20 mouse cellular contexts compared by ENCODE assay signal in genomic region chr5:136535976-136536725, GRCm38 (mm10). TPM values are rescaled to one million over a fixed set of nuclear protein-coding genes. Genes with fewer than 3 reads are reported as not detected.
DNase-seq lines count a peak whose midpoint lies in the region; ATAC-seq and TF ChIP-seq lines count a peak whose summit lies in the region.
"Had no signal": no experiment of that assay in that cellular context is flagged by ENCODE, and none has a peak within 500 bp of the region (broad histone marks: within the 10 kb centered on the region; RNA-seq: fewer than 3 reads in every experiment).

No protein-coding gene starts in this region.

- peak; percentile 67 for TF ChIP-seq CTCF in intestine, postnatal 0 days (IDR thresholded peaks at IDR 0.05; ENCODE audit: low read depth)
- TF ChIP-seq CTCF in hindbrain, postnatal 0 days (IDR thresholded peaks at IDR 0.05; ENCODE audit: low read depth), result no peak

- H3K27ac ChIP-seq in hindbrain, embryonic 13.5 days, result no peak overlapping the region
- H3K27ac ChIP-seq in hindbrain, embryonic 16.5 days (ENCODE audit: low read depth, low read length), result no peak overlapping the region
- H3K27ac ChIP-seq in intestine, embryonic 14.5 days (ENCODE audit: low read depth), result no peak overlapping the region
- 0 out of 2 replicates have a peak overlapping the region, but pooled peaks have one; percentile 35 for H3K27ac ChIP-seq in intestine, postnatal 0 days (ENCODE audit: low read depth, low read length)
- H3K27ac ChIP-seq in forebrain, embryonic 13.5 days, result no peak overlapping the region
- H3K27ac ChIP-seq in hindbrain, postnatal 0 days, result no peak overlapping the region
- H3K27ac ChIP-seq: hindbrain, embryonic 12.5 days; left cerebral cortex, adult 2 months; liver, embryonic 15.5 days; lung, embryonic 15.5 days had no signal

- H3K27me3 ChIP-seq in hindbrain, embryonic 13.5 days, result no peaks in the 10 kb centered on the region
- H3K27me3 ChIP-seq in hindbrain, embryonic 16.5 days (replicated peaks; ENCODE audit: control insufficient read depth, insufficient read depth, low read length), result no peaks in the 10 kb centered on the region
- H3K27me3 ChIP-seq in intestine, embryonic 14.5 days (replicated peaks; ENCODE audit: control insufficient read depth, insufficient read depth, low read length), result no peaks in the 10 kb centered on the region
- H3K27me3 ChIP-seq in intestine, postnatal 0 days (replicated peaks; ENCODE audit: control insufficient read depth, insufficient read depth, low read length), result no peaks in the 10 kb centered on the region
- no peaks in the 10 kb centered on the region for H3K27me3 ChIP-seq in forebrain, embryonic 13.5 days
- H3K27me3 ChIP-seq in hindbrain, postnatal 0 days (ENCODE audit: insufficient read depth, low read length), result no peaks in the 10 kb centered on the region
- H3K27me3 ChIP-seq: hindbrain, embryonic 12.5 days; liver, embryonic 15.5 days; lung, embryonic 15.5 days; neural tube, embryonic 13.5 days had no signal

- no peaks in the 10 kb centered on the region for H3K36me3 ChIP-seq in hindbrain, embryonic 13.5 days
- H3K36me3 ChIP-seq in hindbrain, embryonic 16.5 days (ENCODE audit: control insufficient read depth, insufficient read depth, low read length), result no peaks in the 10 kb centered on the region
- H3K36me3 ChIP-seq in intestine, embryonic 14.5 days (ENCODE audit: control insufficient read depth, insufficient read depth, low read length), result no peaks in the 10 kb centered on the region
- H3K36me3 ChIP-seq in intestine, postnatal 0 days (ENCODE audit: control insufficient read depth, insufficient read depth), result no peaks in the 10 kb centered on the region
- 0 out of 2 replicates have a peak, but pooled peaks cover 3% of the 10 kb centered on the region for H3K36me3 ChIP-seq in forebrain, embryonic 13.5 days (ENCODE audit: poor library complexity, severe bottlenecking)
- no peaks in the 10 kb centered on the region for H3K36me3 ChIP-seq in hindbrain, postnatal 0 days (ENCODE audit: insufficient read depth, low read length)
- H3K36me3 ChIP-seq: hindbrain, embryonic 12.5 days; liver, embryonic 15.5 days; lung, embryonic 15.5 days; neural tube, embryonic 13.5 days had no signal

- H3K9me3 ChIP-seq in hindbrain, embryonic 13.5 days, result no peaks in the 10 kb centered on the region
- H3K9me3 ChIP-seq in hindbrain, embryonic 16.5 days (ENCODE audit: control insufficient read depth, low read length), result no peaks in the 10 kb centered on the region
- H3K9me3 ChIP-seq in intestine, embryonic 14.5 days (ENCODE audit: control insufficient read depth, low read length), result no peaks in the 10 kb centered on the region
- no peaks in the 10 kb centered on the region for H3K9me3 ChIP-seq in intestine, postnatal 0 days (ENCODE audit: control insufficient read depth)
- no peaks in the 10 kb centered on the region for H3K9me3 ChIP-seq in forebrain, embryonic 13.5 days (replicated peaks)
- H3K9me3 ChIP-seq in hindbrain, postnatal 0 days (ENCODE audit: low read length), result no peaks in the 10 kb centered on the region
- H3K9me3 ChIP-seq: hindbrain, embryonic 12.5 days; liver, embryonic 15.5 days; lung, embryonic 15.5 days; neural tube, embryonic 13.5 days had no signal

- DNase-seq in intestine, embryonic 14.5 days (ENCODE audit: low spot score), result no peak
- peak; percentile 58 for DNase-seq in kidney, postnatal 14 days
- no peak for DNase-seq in spleen, adult 12 weeks (ENCODE audit: low spot score)
- DNase-seq in hindbrain, postnatal 0 days (ENCODE audit: low spot score), result no peak
- DNase-seq: adrenal gland, postnatal 25 days; cerebellum, adult 8-10 months; layer of hippocampus, adult 9-11 months; lung, postnatal 4 days; right cerebral cortex, postnatal 4 days had no signal

- no peak overlapping the region for H3K4me2 ChIP-seq in hindbrain, embryonic 13.5 days
- no peak overlapping the region for H3K4me2 ChIP-seq in hindbrain, embryonic 16.5 days (ENCODE audit: low read length)
- H3K4me2 ChIP-seq in intestine, embryonic 14.5 days (ENCODE audit: low read length), result no peak overlapping the region
- H3K4me2 ChIP-seq in intestine, postnatal 0 days (replicated peaks; ENCODE audit: low read depth), result no peak overlapping the region
- no peak overlapping the region for H3K4me2 ChIP-seq in forebrain, embryonic 13.5 days
- no peak overlapping the region for H3K4me2 ChIP-seq in hindbrain, postnatal 0 days (ENCODE audit: low read depth, low read length)
- H3K4me2 ChIP-seq: hindbrain, embryonic 12.5 days; liver, embryonic 15.5 days; lung, embryonic 15.5 days; neural tube, embryonic 13.5 days had no signal

- H3K4me1 ChIP-seq in hindbrain, embryonic 13.5 days (replicated peaks), result peaks cover 28% of the 10 kb centered on the region
- H3K4me1 ChIP-seq in hindbrain, embryonic 16.5 days (ENCODE audit: control insufficient read depth, insufficient read depth, low read depth, low read length), result peaks cover 3% of the 10 kb centered on the region; the same call in 1 of the 2 replicates
- H3K4me1 ChIP-seq in intestine, embryonic 14.5 days (replicated peaks; ENCODE audit: control insufficient read depth, insufficient read depth, low read length), result peaks cover 35% of the 10 kb centered on the region
- H3K4me1 ChIP-seq in intestine, postnatal 0 days (replicated peaks; ENCODE audit: control insufficient read depth, insufficient read depth, low read length), result peaks cover 22% of the 10 kb centered on the region
- H3K4me1 ChIP-seq in forebrain, embryonic 13.5 days, result peaks cover 27% of the 10 kb centered on the region
- H3K4me1 ChIP-seq in hindbrain, postnatal 0 days (ENCODE audit: insufficient read depth, low read length), result peaks cover 6% of the 10 kb centered on the region; the same call in 1 of the 2 replicates

- WGBS in hindbrain, embryonic 13.5 days, result 84% methylated on average over 5 of the region's 5 CpGs
- 70% methylated on average over 5 of the region's 5 CpGs for WGBS in hindbrain, embryonic 16.5 days
- 60% methylated on average over 5 of the region's 5 CpGs for WGBS in intestine, embryonic 14.5 days
- 34% methylated on average over 5 of the region's 5 CpGs for WGBS in intestine, postnatal 0 days
- 73% methylated on average over 5 of the region's 5 CpGs for WGBS in forebrain, embryonic 13.5 days
- 65% methylated on average over 5 of the region's 5 CpGs for WGBS in hindbrain, postnatal 0 days

- H3K4me3 ChIP-seq in hindbrain, embryonic 13.5 days, result no peak overlapping the region
- H3K4me3 ChIP-seq in hindbrain, embryonic 16.5 days (ENCODE audit: low read length), result no peak overlapping the region
- no peak overlapping the region for H3K4me3 ChIP-seq in intestine, embryonic 14.5 days (ENCODE audit: low read depth, low read length)
- no peak overlapping the region for H3K4me3 ChIP-seq in intestine, postnatal 0 days (ENCODE audit: low read depth, low read length)
- H3K4me3 ChIP-seq in forebrain, embryonic 13.5 days, result no peak overlapping the region
- no peak overlapping the region for H3K4me3 ChIP-seq in hindbrain, postnatal 0 days (ENCODE audit: low read length)
- H3K4me3 ChIP-seq: hindbrain, embryonic 12.5 days; left cerebral cortex, adult 2 months; liver, embryonic 15.5 days; lung, embryonic 15.5 days; myocyte; neural tube, embryonic 13.5 days had no signal

- no peak for ATAC-seq in hindbrain, embryonic 13.5 days (ENCODE audit: low FRiP score)
- no peak for ATAC-seq in hindbrain, embryonic 16.5 days
- peak; percentile 66; the same call in 1 of the 2 replicates for ATAC-seq in intestine, embryonic 14.5 days (replicated peaks; ENCODE audit: low FRiP score, low TSS enrichment, low read depth)
- ATAC-seq in intestine, postnatal 0 days, result peak; percentile 76
- ATAC-seq in forebrain, embryonic 13.5 days, result no peak
- no peak for ATAC-seq in hindbrain, postnatal 0 days
- ATAC-seq: midbrain, embryonic 16.5 days had no signal

- H3K9ac ChIP-seq in hindbrain, embryonic 13.5 days, result 0 out of 2 replicates have a peak overlapping the region, but pooled peaks have one; percentile 40
- no peak overlapping the region for H3K9ac ChIP-seq in hindbrain, embryonic 16.5 days (ENCODE audit: low read depth, low read length)
- no peak overlapping the region for H3K9ac ChIP-seq in intestine, embryonic 14.5 days (ENCODE audit: low read length)
- H3K9ac ChIP-seq in intestine, postnatal 0 days (ENCODE audit: low read depth, low read length), result no peak overlapping the region
- no peak overlapping the region for H3K9ac ChIP-seq in forebrain, embryonic 13.5 days
- H3K9ac ChIP-seq in hindbrain, postnatal 0 days (replicated peaks; ENCODE audit: low read length), result no peak overlapping the region
- H3K9ac ChIP-seq: hindbrain, embryonic 12.5 days; liver, embryonic 15.5 days; lung, embryonic 15.5 days; neural tube, embryonic 13.5 days had no signal

RNA-seq across cellular contexts. Expression of gene Cux1, which starts 31.1 kb away (rescaled TPM):
- polyA plus RNA-seq in hindbrain, embryonic 13.5 days (2015; fragmentation: Nextera tagmentation; extraction: Ambion mirVana), result 104 and 106 TPM in 2 replicates
- 100 and 103 TPM in 2 replicates for polyA plus RNA-seq in hindbrain, embryonic 16.5 days (2015; fragmentation: Nextera tagmentation; extraction: Ambion mirVana)
- polyA plus RNA-seq in intestine, embryonic 14.5 days (2014; fragmentation: Nextera tagmentation; extraction: Ambion mirVana), result 72.7 and 77.8 TPM in 2 replicates
- 29.4 and 31.2 TPM in 2 replicates for polyA plus RNA-seq in intestine, postnatal 0 days (2015; fragmentation: Nextera tagmentation; extraction: Ambion mirVana)
- polyA plus RNA-seq in forebrain, embryonic 13.5 days (2015; fragmentation: Nextera tagmentation; extraction: Ambion mirVana), result 139 and 143 TPM in 2 replicates
- 132 and 137 TPM in 2 replicates for total RNA-seq in hindbrain, postnatal 0 days (2014; rRNA removed)
- 81.1 and 86.3 TPM in 2 replicates for polyA plus RNA-seq in hindbrain, postnatal 0 days (2015; fragmentation: Nextera tagmentation; extraction: Ambion mirVana)

Comparison
In these comparisons a context has a peak if more than half of its experiments do, and no peak if none do; other contexts are left out.
1. ATAC-seq: peak in intestine, embryonic 14.5 days (single experiment) and intestine, postnatal 0 days (single experiment); none in hindbrain, embryonic 13.5 days (single experiment), hindbrain, embryonic 16.5 days (single experiment), forebrain, embryonic 13.5 days (single experiment) and hindbrain, postnatal 0 days (single experiment).